Mouse (Mus musculus) spleen, adult 12 weeks (tissue): ENCODE results near the gene Ncam1.

Experiments
- DNase-seq: peaks from one replicate; pipeline ENCODE4 v3.0.0; 2022; ENCODE audit warnings: low spot score

Gene Ncam1

DNA sequence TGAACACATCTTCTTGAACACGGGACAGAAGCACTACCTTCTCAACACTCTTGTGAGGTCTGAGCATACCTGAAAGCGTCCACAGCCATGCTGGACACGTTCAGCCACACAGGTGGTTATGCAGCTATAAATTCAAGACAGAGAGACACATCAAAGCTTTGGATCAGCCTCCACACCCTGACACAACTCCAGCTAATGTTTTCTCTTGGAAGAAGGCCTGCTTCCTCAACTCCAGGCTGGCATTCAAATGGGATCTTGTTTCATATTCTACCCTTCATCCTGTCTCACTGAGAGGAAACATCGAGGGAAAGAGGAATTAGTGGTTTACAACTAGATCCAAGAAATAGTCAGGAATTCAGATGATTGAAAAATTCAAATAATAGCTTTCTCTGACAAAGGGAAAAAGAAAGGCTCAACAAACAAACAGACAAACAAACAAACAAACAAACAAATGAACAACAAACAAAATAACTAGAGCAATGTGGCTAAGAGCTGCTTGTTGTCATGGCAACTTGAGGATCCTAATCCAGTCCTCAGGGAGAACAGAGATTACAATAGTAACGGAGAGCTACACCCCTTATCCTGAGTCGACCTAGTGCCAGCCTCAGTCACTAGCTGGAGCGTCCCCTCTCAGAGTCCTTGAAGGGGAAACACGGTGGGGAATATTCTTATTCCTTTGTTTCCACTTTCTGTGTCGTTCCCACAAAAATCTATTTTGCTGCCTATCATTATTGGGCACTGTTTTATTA lies 175.6 kb downstream of the Ncam1 start:
- DNase-seq, result no peak

- DNase-seq, result no peak
Observed at GRCm38 (mm10) chr9:49621691-49622090, 177.0 kb downstream of the Ncam1 start.

- no peak for DNase-seq
Observed at GRCm38 (mm10) chr9:49618699-49619392, 179.9 kb downstream of the Ncam1 start.

GRCm38 (mm10) chr9:49618266-49618665 lies 180.5 kb downstream of the Ncam1 start:
- no peak for DNase-seq

DNA sequence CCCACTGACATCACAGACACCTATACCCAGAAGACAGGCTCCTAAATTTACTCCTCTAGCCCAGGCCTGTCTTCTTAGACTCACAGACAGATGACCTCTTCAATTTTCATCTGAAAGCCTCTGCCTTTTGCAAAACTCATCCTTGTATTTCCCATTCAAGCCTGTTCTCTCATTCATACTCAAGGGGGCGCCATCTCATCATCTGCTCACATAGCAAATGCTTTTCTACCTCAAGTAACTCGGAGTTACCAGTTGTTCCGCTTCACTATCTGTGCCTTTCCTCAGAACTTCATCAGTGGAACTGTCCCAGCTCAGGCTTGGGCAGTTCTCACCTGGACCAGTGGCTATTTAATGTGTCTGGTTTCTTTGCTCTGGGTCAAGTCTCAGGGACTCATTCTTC lies 181.5 kb downstream of the Ncam1 start:
- DNase-seq, result no peak

DNA sequence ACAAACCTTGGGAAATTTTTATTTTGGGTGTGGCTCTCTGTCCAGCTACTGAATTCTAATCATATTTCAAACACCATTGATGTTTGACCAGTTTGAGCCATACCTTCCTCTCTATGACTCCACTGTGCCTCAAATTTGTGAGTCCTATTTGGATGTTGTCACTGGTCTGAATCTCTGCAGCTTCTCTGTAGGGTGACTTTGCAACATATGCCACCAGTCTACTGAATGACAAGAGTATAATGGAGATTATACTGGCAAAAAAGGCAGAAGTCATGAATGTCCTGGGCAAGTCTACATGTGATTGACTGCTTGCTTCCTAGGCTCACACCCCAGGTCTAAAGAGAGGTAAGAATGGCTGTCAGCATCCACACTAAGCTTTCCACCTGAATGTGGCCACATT lies 186.3 kb downstream of the Ncam1 start:
- no peak for DNase-seq

DNA sequence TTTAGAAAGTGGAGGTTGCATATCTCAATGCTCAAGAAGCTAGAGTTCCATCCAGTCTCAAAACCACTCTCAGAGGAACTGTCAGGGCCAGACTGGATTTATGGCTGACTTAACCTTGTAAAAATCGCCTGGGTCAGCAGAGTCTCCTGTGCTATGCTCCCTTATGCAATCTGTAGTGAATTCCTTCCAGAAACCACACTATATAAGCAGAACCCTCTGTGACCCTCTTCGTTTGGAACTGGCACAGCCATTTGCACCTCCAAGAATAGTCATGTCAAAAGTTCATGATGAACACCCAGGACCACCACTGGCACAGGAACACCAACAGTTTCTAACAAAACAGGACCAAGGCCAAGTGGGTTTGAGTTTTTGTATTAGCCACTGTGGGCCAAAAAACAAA lies 190.5 kb downstream of the Ncam1 start:
- no peak for DNase-seq

DNA sequence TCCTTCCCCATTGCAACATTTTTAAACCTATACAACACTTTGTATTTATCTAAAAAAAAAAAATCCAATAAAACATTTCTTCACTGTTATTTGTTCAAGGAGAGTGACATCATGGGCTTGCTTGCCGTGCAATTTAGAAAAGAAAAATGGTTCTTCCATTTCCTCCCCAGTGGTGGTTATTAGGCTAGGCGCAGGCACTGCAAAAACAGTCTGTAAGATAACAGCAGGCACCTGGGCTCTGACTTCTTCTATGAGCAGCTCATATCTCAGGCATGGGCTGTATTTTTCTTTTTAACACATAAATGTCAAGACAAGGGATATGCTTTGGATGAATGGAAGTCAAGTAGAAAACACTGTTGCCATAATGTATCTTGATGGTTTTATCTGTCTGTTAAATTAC lies 192.0 kb downstream of the Ncam1 start:
- no peak for DNase-seq

DNA sequence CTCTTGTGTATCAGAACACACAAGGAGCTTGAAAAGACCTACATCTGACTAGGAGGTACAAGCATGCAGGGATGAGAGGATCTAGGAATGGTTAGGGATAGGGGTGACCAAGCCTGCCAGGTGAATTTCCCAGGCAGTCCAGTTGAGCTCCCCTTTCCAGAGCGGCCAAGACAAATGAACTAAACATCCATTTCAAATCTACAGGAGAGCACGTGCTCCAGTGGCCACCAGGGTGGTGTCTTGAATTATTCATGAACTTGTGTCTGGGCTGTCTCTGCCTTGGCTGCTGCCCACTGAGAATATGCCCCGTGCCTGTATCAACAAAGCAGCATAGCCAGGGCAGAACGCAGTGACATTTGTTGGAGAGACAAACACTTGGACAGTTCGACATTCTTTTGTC lies 192.4 kb downstream of the Ncam1 start:
- DNase-seq, result no peak

- DNase-seq, result no peak
Observed at GRCm38 (mm10) chr9:49605791-49606190, 192.9 kb downstream of the Ncam1 start.

GRCm38 (mm10) chr9:49605351-49605750 lies 193.4 kb downstream of the Ncam1 start:
- no peak for DNase-seq

- DNase-seq, result no peak
Observed at GRCm38 (mm10) chr9:49601215-49601614, 197.5 kb downstream of the Ncam1 start.

- no peak for DNase-seq
Observed at GRCm38 (mm10) chr9:49595635-49596348, 202.9 kb downstream of the Ncam1 start.

GRCm38 (mm10) chr9:49594876-49595634 lies 203.7 kb downstream of the Ncam1 start:
- DNase-seq, result no peak

DNA sequence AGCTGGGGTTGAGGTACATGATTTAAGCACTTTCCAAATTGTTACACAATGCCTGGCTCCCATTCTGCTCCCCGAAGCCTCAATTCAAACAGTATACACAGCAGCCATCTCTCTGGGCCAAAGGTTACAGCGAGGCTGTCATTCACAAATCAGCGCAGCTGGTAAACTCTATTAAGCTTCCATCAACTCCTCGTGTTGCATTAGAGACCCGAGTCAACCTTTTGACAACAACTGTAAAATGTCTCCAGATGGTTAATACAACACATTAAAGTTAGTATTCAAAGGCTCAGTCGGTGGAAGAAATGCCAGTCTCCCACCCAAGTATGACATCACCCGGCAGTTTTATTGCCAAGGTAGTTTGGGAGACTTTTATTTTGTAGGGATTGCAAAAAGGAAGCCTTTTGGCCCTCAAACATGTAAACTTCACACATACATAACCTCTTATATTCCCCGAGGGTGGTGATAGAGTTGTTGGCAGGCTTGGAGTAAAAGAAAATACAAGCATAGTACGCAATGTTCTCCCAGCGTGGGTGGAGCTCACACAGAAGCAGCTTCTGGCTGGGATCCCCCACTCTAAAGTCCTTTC lies 204.7 kb downstream of the Ncam1 start:
- DNase-seq, result no peak

GRCm38 (mm10) chr9:49592006-49592405 lies 206.7 kb downstream of the Ncam1 start:
- DNase-seq, result no peak

GRCm38 (mm10) chr9:49590261-49590660 lies 208.5 kb downstream of the Ncam1 start:
- DNase-seq, result no peak

GRCm38 (mm10) chr9:49577136-49577535 lies 221.6 kb downstream of the Ncam1 start:
- no peak for DNase-seq

GRCm38 (mm10) chr9:49571695-49572510 lies 226.8 kb downstream of the Ncam1 start:
- no peak for DNase-seq

GRCm38 (mm10) chr9:49570731-49571694 lies 227.7 kb downstream of the Ncam1 start:
- DNase-seq, result no peak
